Mouse (Mus musculus): Measurements from ENCODE around the gene Catsper4. TPM values are rescaled to one million over a fixed set of nuclear protein-coding genes. Genes with fewer than 3 reads are reported as not detected.

Catsper4 gene
- total RNA-seq, 2 experiments from 2014 or later: not detected

DNA sequence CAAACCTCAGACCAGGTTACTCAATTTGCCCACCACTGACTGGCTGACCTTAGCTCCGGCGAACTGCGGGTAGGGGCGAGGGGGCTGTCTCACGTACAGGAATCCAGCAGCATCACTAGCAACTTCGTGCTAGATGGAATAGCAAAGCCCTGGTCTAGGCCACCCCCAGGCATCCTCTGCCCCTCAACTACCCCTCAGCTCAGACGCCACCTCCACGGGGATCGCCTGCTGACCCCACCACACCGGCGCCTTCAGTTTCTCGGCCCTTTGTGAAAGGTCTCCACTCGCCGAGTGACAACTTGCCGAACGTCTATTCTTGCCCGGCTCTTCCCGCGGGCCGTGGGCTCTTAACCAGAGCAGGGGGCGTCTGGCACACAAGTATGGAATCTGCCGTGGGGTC lies 40.9 kb downstream of the Catsper4 start:
- no peak for ATAC-seq (ENCODE audit: poor library complexity, severe bottlenecking)

DNA sequence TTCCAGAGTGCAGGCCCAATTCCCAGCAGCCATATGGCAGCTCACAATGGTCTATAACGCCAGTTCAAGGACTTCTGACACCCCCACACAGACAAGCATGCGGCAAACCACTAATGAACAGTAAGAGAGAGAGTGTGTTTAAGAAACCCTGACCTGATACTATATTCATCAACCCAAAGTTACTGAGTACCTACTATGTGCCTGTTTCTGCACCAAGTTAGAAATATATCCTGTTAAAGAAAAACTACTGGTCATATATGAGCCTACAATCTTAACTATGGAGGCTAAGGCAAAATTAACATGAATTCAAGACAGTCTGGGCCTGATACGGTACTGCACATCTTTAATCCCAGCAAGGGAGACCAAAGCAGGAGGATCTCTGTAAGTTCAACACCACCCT lies 41.6 kb downstream of the Catsper4 start:
- no peak for ATAC-seq (ENCODE audit: poor library complexity, severe bottlenecking)

DNA sequence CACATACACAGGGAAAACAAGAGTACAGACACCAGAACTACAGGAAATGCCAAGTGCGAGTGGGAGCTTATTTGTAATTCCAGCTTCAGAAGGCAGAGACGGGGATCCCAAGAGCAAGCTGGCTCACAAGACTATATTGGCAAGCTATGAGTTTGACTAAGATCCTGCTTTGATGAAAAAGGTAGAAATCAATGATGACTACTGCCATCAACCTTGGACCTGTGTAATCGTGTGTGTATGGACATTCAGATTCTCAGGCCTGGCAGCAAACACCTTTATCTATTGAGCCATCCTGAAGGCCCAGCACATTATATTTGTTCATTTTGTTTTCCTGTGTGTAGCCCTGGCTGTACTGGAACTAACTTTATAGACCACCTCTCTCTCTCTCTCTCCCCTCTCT lies 43.5 kb downstream of the Catsper4 start:
- ATAC-seq (ENCODE audit: poor library complexity, severe bottlenecking): no peak

DNA sequence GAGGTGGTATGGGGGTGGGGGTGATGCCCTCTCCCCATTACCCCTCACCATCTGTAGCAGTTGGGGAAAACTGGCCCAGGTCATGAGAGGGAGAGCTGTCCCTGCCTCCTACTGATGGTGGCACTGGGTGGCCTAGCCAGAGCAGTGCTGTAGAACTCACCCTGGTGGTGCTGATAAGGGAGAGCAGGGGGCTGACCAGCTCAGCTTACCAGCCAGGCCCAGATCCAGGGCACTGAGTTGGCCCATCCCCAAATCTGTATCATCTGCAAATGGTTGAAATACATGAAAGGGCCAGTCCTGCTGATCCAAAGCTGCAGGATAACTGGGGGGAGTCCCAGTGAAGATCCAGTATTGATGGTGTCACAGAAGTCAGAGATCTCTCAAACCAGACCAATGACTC lies 45.4 kb downstream of the Catsper4 start:
- no peak for ATAC-seq (ENCODE audit: poor library complexity, severe bottlenecking)

DNA sequence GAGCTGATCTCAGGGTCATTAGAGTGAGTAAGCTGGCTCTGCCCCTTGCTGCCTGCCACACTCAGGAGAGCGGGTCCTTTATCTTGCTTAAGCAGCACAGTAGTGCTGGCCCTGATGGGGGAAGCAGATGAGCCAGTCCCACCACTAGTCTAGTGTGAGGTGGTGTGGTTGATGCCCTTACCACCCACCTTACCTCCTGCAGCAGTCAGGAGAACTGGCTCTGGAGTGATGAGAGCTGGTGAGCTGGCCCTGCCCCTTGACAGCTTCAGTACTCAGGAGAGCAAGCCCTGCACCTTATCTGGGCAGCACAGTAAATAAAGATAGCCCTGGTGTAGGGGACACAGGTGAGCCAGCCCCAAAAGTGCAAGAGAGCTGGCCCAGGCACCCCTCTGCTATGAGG lies 46.1 kb downstream of the Catsper4 start:
- ATAC-seq (ENCODE audit: poor library complexity, severe bottlenecking): no peak

DNA sequence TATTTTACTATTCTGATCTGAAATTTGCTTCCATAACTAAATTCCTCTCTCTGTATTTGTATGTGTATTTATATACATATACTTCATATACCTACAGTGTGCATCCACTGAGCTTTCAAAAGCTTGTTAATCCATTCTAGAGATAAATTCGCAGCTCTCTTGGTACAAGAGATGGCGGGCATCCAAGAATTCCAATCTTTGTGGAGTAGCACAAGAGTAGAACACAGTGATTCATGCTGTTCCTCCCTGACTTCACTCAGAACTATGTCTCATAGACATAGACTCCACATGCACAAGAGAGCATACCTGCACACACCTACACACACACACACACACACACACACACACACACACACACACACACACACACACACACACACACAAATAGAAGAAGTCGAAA lies 54.8 kb downstream of the Catsper4 start:
- no peak for ATAC-seq (ENCODE audit: poor library complexity, severe bottlenecking)

DNA sequence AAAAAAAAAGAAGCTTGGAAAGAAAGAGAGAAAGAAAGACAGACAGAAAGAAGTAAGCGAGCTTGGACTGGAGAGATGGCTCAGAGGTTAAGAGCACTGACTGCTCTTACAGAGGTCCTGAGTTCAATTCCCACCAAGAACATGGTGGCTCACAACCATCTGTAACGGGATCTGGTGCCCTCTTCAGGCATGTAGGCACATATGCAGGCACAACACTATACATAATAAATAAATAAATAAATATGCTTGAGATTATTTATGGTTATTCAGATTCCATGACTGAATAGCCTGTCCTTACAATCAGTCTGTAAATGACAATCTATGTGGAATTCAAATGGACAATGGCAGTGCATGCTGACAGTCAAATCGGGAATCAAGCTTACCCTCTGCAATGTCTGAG lies 60.3 kb downstream of the Catsper4 start:
- ATAC-seq (ENCODE audit: poor library complexity, severe bottlenecking): no peak

DNA sequence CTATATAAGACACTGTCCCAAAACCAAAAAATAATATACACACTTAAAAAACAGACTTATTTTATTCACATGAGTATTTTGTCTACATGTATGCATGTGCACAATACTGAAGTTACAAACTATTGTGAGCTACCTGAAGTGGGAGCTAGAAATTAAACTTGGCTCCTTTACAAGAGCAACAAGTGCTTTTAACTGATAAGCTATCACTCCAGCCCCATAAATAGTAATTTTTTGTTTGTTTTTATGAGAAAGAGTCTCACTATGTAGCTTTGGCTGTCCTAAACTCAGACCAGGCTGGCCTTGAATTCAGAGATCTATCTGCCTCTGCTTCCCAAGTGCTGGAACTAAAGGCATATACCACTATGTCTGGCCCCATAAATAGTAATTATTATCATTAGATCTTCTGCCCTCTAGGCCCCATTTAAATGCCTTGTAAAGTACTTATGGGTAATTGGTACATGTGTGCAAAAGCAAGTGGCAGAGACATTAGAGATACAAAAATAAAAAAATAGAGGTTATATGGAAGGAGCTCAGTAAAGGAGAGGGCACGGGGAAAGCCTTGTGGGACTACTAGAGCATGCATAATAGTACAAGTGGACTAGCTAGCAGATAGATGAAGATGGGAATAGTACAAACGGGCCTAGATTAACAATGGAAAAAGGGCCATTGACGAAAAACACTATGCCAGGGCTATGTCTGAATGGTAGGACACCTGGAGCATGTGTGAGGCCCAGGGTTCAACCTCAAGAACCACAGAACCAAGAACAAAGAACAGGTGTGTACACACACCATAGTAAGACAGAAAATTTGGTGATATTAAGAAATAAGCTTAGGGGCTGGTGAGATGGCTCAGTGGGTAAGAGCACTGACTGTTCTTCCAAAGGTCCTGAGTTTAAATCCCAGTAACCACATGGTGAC lies 61.4 kb downstream of the Catsper4 start:
- ATAC-seq (ENCODE audit: poor library complexity, severe bottlenecking): no peak

DNA sequence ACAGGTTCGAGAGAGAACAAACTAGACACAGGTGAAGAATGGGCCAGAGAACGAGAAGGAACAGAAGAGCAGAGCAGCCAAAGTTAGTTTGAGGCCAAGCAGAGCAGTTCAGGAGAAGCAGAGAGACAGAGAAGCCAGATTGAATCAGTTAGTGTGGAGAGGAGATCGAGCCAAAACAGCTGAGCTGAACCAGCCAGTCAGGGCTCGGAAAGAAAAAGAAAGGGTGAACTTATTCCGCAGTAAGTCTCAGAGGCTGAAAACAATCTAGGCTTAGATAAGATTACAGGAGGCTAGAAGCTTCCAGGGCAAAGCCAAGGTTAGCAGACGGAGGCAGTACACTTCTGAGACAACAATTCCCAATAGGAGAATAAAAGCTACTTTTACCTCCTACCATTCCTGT lies 62.2 kb downstream of the Catsper4 start:
- ATAC-seq (ENCODE audit: poor library complexity, severe bottlenecking): no peak

DNA sequence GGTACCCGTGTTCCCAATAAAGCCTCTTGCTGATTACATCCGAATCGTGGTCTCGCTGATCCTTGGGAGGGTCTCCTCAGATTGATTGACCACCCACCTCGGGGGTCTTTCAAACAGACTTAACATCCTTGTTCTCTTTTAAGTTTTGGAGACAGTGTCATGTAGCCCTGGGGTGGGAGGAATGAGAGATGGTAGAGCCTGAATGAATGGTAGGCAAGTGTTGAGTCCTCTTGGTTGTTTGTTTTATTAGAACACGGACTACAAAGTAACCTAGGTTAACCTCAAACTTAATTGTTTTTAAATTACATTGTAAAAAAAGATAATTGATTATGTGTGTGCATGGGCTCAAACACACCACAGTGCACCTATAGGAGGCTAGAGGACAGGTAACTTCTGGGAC lies 62.6 kb downstream of the Catsper4 start:
- no peak for ATAC-seq (ENCODE audit: poor library complexity, severe bottlenecking)

Other genes starting within 250 kb of the Catsper4 start
- gene Dhdds, start 226.5 kb downstream of the Catsper4 start, total RNA-seq (2015): 26.6 and 28.9 TPM in 2 replicates
- 17.9 and 24.0 TPM in 2 replicates for gene Dhdds, start 226.5 kb downstream of the Catsper4 start, total RNA-seq (2017)
- 4.8 TPM in 2 replicates for gene Lin28a, start 208.5 kb downstream of the Catsper4 start, total RNA-seq (2015)
- gene Lin28a, start 208.5 kb downstream of the Catsper4 start, total RNA-seq (2017): 30.8 and 36.5 TPM in 2 replicates
- gene Zfp683, start 173.5 kb downstream of the Catsper4 start, total RNA-seq (2015): 0.20 and 0.66 TPM in 2 replicates
- not detected in 2 replicates for gene Zfp683, start 173.5 kb downstream of the Catsper4 start, total RNA-seq (2017)
- 1.1 and 1.9 TPM in 2 replicates for gene Crybg2, start 166.6 kb downstream of the Catsper4 start, total RNA-seq (2015)
- 0.04 and 0.15 TPM in 2 replicates for gene Crybg2, start 166.6 kb downstream of the Catsper4 start, total RNA-seq (2017)
- gene Cd52, start 132.3 kb downstream of the Catsper4 start, total RNA-seq (2015): 2,426 and 2,524 TPM in 2 replicates
- 3,236 and 3,524 TPM in 2 replicates for gene Cd52, start 132.3 kb downstream of the Catsper4 start, total RNA-seq (2017)
- gene Ubxn11, start 124.8 kb downstream of the Catsper4 start, total RNA-seq (2015): 0.89 and 1.8 TPM in 2 replicates
- 1.7 and 2.9 TPM in 2 replicates for gene Ubxn11, start 124.8 kb downstream of the Catsper4 start, total RNA-seq (2017)
- 1,305 and 1,385 TPM in 2 replicates for gene Sh3bgrl3, start 98.6 kb downstream of the Catsper4 start, total RNA-seq (2015)
- gene Sh3bgrl3, start 98.6 kb downstream of the Catsper4 start, total RNA-seq (2017): 523 and 622 TPM in 2 replicates
- 11.4 and 20.6 TPM in 2 replicates for gene Cep85, start 40.3 kb downstream of the Catsper4 start, total RNA-seq (2015)
- gene Cep85, start 40.3 kb downstream of the Catsper4 start, total RNA-seq (2017): 17.7 TPM in 2 replicates
- gene Gm7534, start 24.4 kb downstream of the Catsper4 start, total RNA-seq (2015): 0.07 TPM in 1 of 2 replicates, not detected in the other
- not detected in 2 replicates for gene Gm7534, start 24.4 kb downstream of the Catsper4 start, total RNA-seq (2017)
- 0.11 TPM in 1 of 2 replicates, not detected in the other for gene Cnksr1, start 11.0 kb upstream of the Catsper4 start, total RNA-seq (2015)
- not detected in 2 replicates for gene Cnksr1, start 11.0 kb upstream of the Catsper4 start, total RNA-seq (2017)
- gene E130218I03Rik, start 16.3 kb upstream of the Catsper4 start, total RNA-seq (2015): not detected in 2 replicates
- not detected in 2 replicates for gene E130218I03Rik, start 16.3 kb upstream of the Catsper4 start, total RNA-seq (2017)
- 3.5 and 4.6 TPM in 2 replicates for gene Zfp593, start 18.2 kb upstream of the Catsper4 start, total RNA-seq (2015)
- 3.8 and 5.9 TPM in 2 replicates for gene Zfp593, start 18.2 kb upstream of the Catsper4 start, total RNA-seq (2017)
- gene Gm30191, start 19.6 kb upstream of the Catsper4 start, total RNA-seq (2015): not detected in 2 replicates
- not detected in 2 replicates for gene Gm30191, start 19.6 kb upstream of the Catsper4 start, total RNA-seq (2017)
- gene Grrp1, start 26.7 kb upstream of the Catsper4 start, total RNA-seq (2015): not detected in 2 replicates
- not detected in 2 replicates for gene Grrp1, start 26.7 kb upstream of the Catsper4 start, total RNA-seq (2017)
- gene Pdik1l, start 60.5 kb upstream of the Catsper4 start, total RNA-seq (2015): 21.2 and 21.5 TPM in 2 replicates
- gene Pdik1l, start 60.5 kb upstream of the Catsper4 start, total RNA-seq (2017): 39.0 and 40.7 TPM in 2 replicates
- not detected in 2 replicates for gene Trim63, start 87.7 kb upstream of the Catsper4 start, total RNA-seq (2015)
- not detected in 2 replicates for gene Trim63, start 87.7 kb upstream of the Catsper4 start, total RNA-seq (2017)
- gene Slc30a2, start 115.8 kb upstream of the Catsper4 start, total RNA-seq (2015): 0.11 and 0.18 TPM in 2 replicates
- gene Slc30a2, start 115.8 kb upstream of the Catsper4 start, total RNA-seq (2017): 0.22 TPM in 1 of 2 replicates, not detected in the other
- gene Extl1, start 156.5 kb upstream of the Catsper4 start, total RNA-seq (2015): 0.04 TPM in 1 of 2 replicates, not detected in the other
- gene Extl1, start 156.5 kb upstream of the Catsper4 start, total RNA-seq (2017): not detected in 2 replicates
- gene Pafah2, start 168.9 kb upstream of the Catsper4 start, total RNA-seq (2015): 4.6 and 5.9 TPM in 2 replicates
- gene Pafah2, start 168.9 kb upstream of the Catsper4 start, total RNA-seq (2017): 5.5 and 6.3 TPM in 2 replicates
- 563 and 570 TPM in 2 replicates for gene Stmn1, start 240.9 kb upstream of the Catsper4 start, total RNA-seq (2015)
- gene Stmn1, start 240.9 kb upstream of the Catsper4 start, total RNA-seq (2017): 790 and 821 TPM in 2 replicates

Data from megakaryocyte, adult 5-6 weeks (primary cell).